Mouse (Mus musculus) neural tube, embryonic 11.5 days (tissue): Measurements from ENCODE around the gene Tbx21. TPM values are rescaled to one million over a fixed set of nuclear protein-coding genes. Genes with fewer than 3 reads are reported as not detected.

ENCODE experiments used
- ATAC-seq: fragments of 200-750 bp; cut with Nextera tagmentation; 2 replicates; pipeline ENCODE4 v1.8.0; 2017; ENCODE audit warnings: moderate number of reproducible peaks, mild to moderate bottlenecking, moderate TSS enrichment, moderate library complexity; ENCODE audit not compliant: insufficient read depth, low FRiP score, low TSS enrichment
- DNase-seq: peaks from one replicate; pipeline ENCODE4 v3.0.0-alpha.2; 2015; ENCODE audit warnings: low spot score
- H3K27ac ChIP-seq: fragments of 300-500 bp; sonication (generic); 2 replicates; pipeline ENCODE4 v1.5.1; 2014; ENCODE audit warnings: low read depth, mild to moderate bottlenecking, low read length
- H3K27me3 ChIP-seq: fragments of 300-500 bp; sonication (generic); 2 replicates; pipeline ENCODE4 v1.6.1; 2014; ENCODE audit warnings: mild to moderate bottlenecking, low read length, mixed read lengths; ENCODE audit not compliant: control insufficient read depth, insufficient read depth
- H3K36me3 ChIP-seq: fragments of 300-500 bp; sonication (generic); 2 replicates; pipeline ENCODE4 v1.6.1; 2014; ENCODE audit warnings: mild to moderate bottlenecking, low read length, moderate library complexity, mixed read lengths; ENCODE audit not compliant: control insufficient read depth, insufficient read depth
- H3K4me1 ChIP-seq: fragments of 300-500 bp; sonication (generic); 2 replicates; pipeline ENCODE4 v1.6.1; 2014; ENCODE audit warnings: low read length, mixed read lengths; ENCODE audit not compliant: control insufficient read depth, insufficient read depth
- H3K4me2 ChIP-seq: fragments of 300-500 bp; sonication (generic); 2 replicates; pipeline ENCODE4 v1.6.1; 2014; ENCODE audit warnings: low read depth, mild to moderate bottlenecking, moderate library complexity
- H3K4me3 ChIP-seq: fragments of 300-500 bp; sonication (generic); 2 replicates; pipeline ENCODE4 v1.5.1; 2014; ENCODE audit warnings: low read depth, low read length
- H3K9ac ChIP-seq: fragments of 300-500 bp; sonication (generic); 2 replicates; pipeline ENCODE4 v1.6.1; 2014; ENCODE audit warnings: mild to moderate bottlenecking, low read length
- H3K9me3 ChIP-seq: fragments of 300-500 bp; sonication (generic); 2 replicates; pipeline ENCODE4 v1.6.1; 2016; ENCODE audit warnings: low read length; ENCODE audit not compliant: control insufficient read depth
- WGBS: fragments of 180-500 bp; shearing (Covaris S2); extraction: QIAGEN DNeasy Blood & Tissue Kit; methylation state at CpG from one replicate; pipeline ENCODE4 v1.1.7; 2014; 5-methylcytosine and 5-hydroxymethylcytosine counted together
- polyA plus RNA-seq: library from polyadenylated mRNA; unstranded; fragments of >200 nt; fragmentation: Nextera tagmentation; extraction: Ambion mirVana; gene quantifications from 2 replicates; pipeline ENCODE4 v1.2.1, GENCODE M21; 2014

The Tbx21 gene
- polyA plus RNA-seq, 1 experiment from 2014 or later: 0.21 TPM

- ATAC-seq (no peak), DNase-seq (no peak)
- no peak overlapping the region for H3K4me3 ChIP-seq
- no peak overlapping the region for H3K27ac ChIP-seq
- 36% methylated on average over 22 of the region's 22 CpGs for WGBS
- H3K9me3 ChIP-seq: 0 out of 2 replicates have a peak, but pooled peaks cover 1% of the 10 kb centered on the region
- no peak overlapping the region for H3K9ac ChIP-seq
- H3K4me2 ChIP-seq: peak overlapping the region; percentile 19; the same call in 1 of the 2 replicates
- no peaks in the 10 kb centered on the region for H3K27me3 ChIP-seq
- no peaks in the 10 kb centered on the region for H3K36me3 ChIP-seq
- H3K4me1 ChIP-seq: no peaks in the 10 kb centered on the region
Measured at GRCm38 (mm10) chr11:97083401-97084140, 31.6 kb downstream of the Tbx21 start.

- WGBS: 49% methylated on average over 11 of the region's 11 CpGs
- no peak for DNase-seq
- no peak for ATAC-seq
Measured at GRCm38 (mm10) chr11:97082977-97083376, 32.2 kb downstream of the Tbx21 start.

GRCm38 (mm10) chr11:97080291-97080690, 34.8 kb downstream of the Tbx21 start:
- no peaks in the 10 kb centered on the region for H3K4me1 ChIP-seq
- no peak for ATAC-seq

More at GRCm38 (mm10) chr11:97082977-97083376, 32.2 kb downstream of the Tbx21 start:
- Histone ChIP-seq H3K36me3 (no peaks in the 10 kb centered on the region), H3K27me3 (no peaks in the 10 kb centered on the region), H3K9ac (no peak overlapping the region), H3K9me3 (no peaks in the 10 kb centered on the region), H3K4me1 (no peaks in the 10 kb centered on the region), H3K4me2 (no peak overlapping the region), H3K27ac (no peak overlapping the region), H3K4me3 (no peak overlapping the region)

GRCm38 (mm10) chr11:97078751-97079150, 36.4 kb downstream of the Tbx21 start:
- 51% methylated on average over 4 of the region's 4 CpGs for WGBS
- Histone ChIP-seq H3K4me1 (no peaks in the 10 kb centered on the region), H3K9me3 (no peaks in the 10 kb centered on the region), H3K36me3 (no peaks in the 10 kb centered on the region), H3K4me3 (no peak overlapping the region), H3K27me3 (no peaks in the 10 kb centered on the region), H3K4me2 (no peak overlapping the region), H3K9ac (no peak overlapping the region), H3K27ac (no peak overlapping the region)
- ATAC-seq (no peak), DNase-seq (no peak)

More at GRCm38 (mm10) chr11:97080291-97080690, 34.8 kb downstream of the Tbx21 start:
- H3K4me3 ChIP-seq: no peak overlapping the region
- 53% methylated on average over 9 of the region's 9 CpGs for WGBS
- no peak overlapping the region for H3K4me2 ChIP-seq
- no peaks in the 10 kb centered on the region for H3K27me3 ChIP-seq
- H3K9ac ChIP-seq: no peak overlapping the region
- H3K27ac ChIP-seq: no peak overlapping the region
- H3K36me3 ChIP-seq: no peaks in the 10 kb centered on the region
- no peak for DNase-seq
- no peaks in the 10 kb centered on the region for H3K9me3 ChIP-seq

- Histone ChIP-seq H3K4me1 (no peaks in the 10 kb centered on the region), H3K27ac (no peak overlapping the region), H3K36me3 (no peaks in the 10 kb centered on the region), H3K9ac (no peak overlapping the region), H3K27me3 (no peaks in the 10 kb centered on the region), H3K4me2 (no peak overlapping the region), H3K4me3 (no peak overlapping the region), H3K9me3 (no peaks in the 10 kb centered on the region)
- ATAC-seq (no peak), DNase-seq (no peak)
- 69% methylated on average over 8 of the region's 8 CpGs for WGBS
Measured at GRCm38 (mm10) chr11:97074235-97074634, 40.9 kb downstream of the Tbx21 start.

- no peaks in the 10 kb centered on the region for H3K9me3 ChIP-seq
- H3K36me3 ChIP-seq: no peaks in the 10 kb centered on the region; the same call in 1 of the 2 replicates
- no peak overlapping the region for H3K4me3 ChIP-seq
- no peak overlapping the region for H3K4me2 ChIP-seq
- no peak for ATAC-seq
- no peak overlapping the region for H3K27ac ChIP-seq
- DNase-seq: peak; percentile 49
- 33% methylated on average over 3 of the region's 3 CpGs for WGBS
- H3K27me3 ChIP-seq: no peaks in the 10 kb centered on the region
- H3K4me1 ChIP-seq: no peaks in the 10 kb centered on the region
- H3K9ac ChIP-seq: no peak overlapping the region
Measured at GRCm38 (mm10) chr11:97072533-97072932, 42.6 kb downstream of the Tbx21 start.

GRCm38 (mm10) chr11:97071129-97071528, 44.0 kb downstream of the Tbx21 start:
- Histone ChIP-seq H3K4me1 (no peaks in the 10 kb centered on the region), H3K27ac (no peak overlapping the region), H3K4me3 (no peak overlapping the region), H3K9ac (no peak overlapping the region), H3K27me3 (no peaks in the 10 kb centered on the region), H3K9me3 (no peaks in the 10 kb centered on the region), H3K4me2 (no peak overlapping the region), H3K36me3 (no peaks in the 10 kb centered on the region; the same call in 1 of the 2 replicates)
- WGBS: 75% methylated on average over 1 of the region's 1 CpGs
- ATAC-seq: no peak
- DNase-seq: no peak

- DNase-seq (no peak), ATAC-seq (no peak)
- 81% methylated on average over 2 of the region's 2 CpGs for WGBS
- Histone ChIP-seq H3K36me3 (no peaks in the 10 kb centered on the region; the same call in 1 of the 2 replicates), H3K27ac (no peak overlapping the region), H3K4me2 (no peak overlapping the region), H3K9ac (no peak overlapping the region), H3K4me3 (no peak overlapping the region), H3K27me3 (no peaks in the 10 kb centered on the region), H3K9me3 (no peaks in the 10 kb centered on the region), H3K4me1 (no peaks in the 10 kb centered on the region)
Measured at GRCm38 (mm10) chr11:97069770-97070169, 45.4 kb downstream of the Tbx21 start.

GRCm38 (mm10) chr11:97069333-97069732, 45.8 kb downstream of the Tbx21 start:
- no peaks in the 10 kb centered on the region for H3K9me3 ChIP-seq
- DNase-seq (no peak), ATAC-seq (no peak)
- H3K27ac ChIP-seq: no peak overlapping the region
- H3K4me2 ChIP-seq: no peak overlapping the region
- H3K27me3 ChIP-seq: no peaks in the 10 kb centered on the region
- H3K36me3 ChIP-seq: no peaks in the 10 kb centered on the region; the same call in 1 of the 2 replicates
- no peak overlapping the region for H3K4me3 ChIP-seq
- 70% methylated on average over 1 of the region's 1 CpGs for WGBS
- no peaks in the 10 kb centered on the region for H3K4me1 ChIP-seq
- H3K9ac ChIP-seq: no peak overlapping the region
